Mouse (Mus musculus) heart, embryonic 15.5 days (tissue): ENCODE results near the gene Fosl1. TPM values are rescaled to one million over a fixed set of nuclear protein-coding genes. Genes with fewer than 3 reads are reported as not detected.
"Not testable (repeated sequence)": the region's sequence is repeated elsewhere in the genome, so short reads cannot be mapped to it uniquely, and the experiment has no call there.

Source experiments
- ATAC-seq: fragments of 200-750 bp; cut with Nextera tagmentation; replicated peaks from 2 replicates; pipeline ENCODE4 v1.8.0; 2017; ENCODE audit warnings: low read depth, moderate TSS enrichment; ENCODE audit not compliant: insufficient number of reproducible peaks, insufficient read depth, low FRiP score
- H3K27ac ChIP-seq: fragments of 300-500 bp; sonication (generic); 2 replicates; pipeline ENCODE4 v1.5.1; 2015; ENCODE audit warnings: mild to moderate bottlenecking, inconsistent platforms
- H3K27me3 ChIP-seq: fragments of 300-500 bp; sonication (generic); 2 replicates; pipeline ENCODE4 v1.6.1; 2015; ENCODE audit warnings: inconsistent platforms
- H3K36me3 ChIP-seq: fragments of 300-500 bp; sonication (generic); 2 replicates; pipeline ENCODE4 v1.6.1; 2015; ENCODE audit warnings: mild to moderate bottlenecking, inconsistent platforms
- H3K4me1 ChIP-seq: fragments of 300-500 bp; sonication (generic); replicated peaks from 2 replicates; pipeline ENCODE4 v1.6.1; 2015; ENCODE audit warnings: inconsistent platforms
- H3K4me2 ChIP-seq: fragments of 300-500 bp; sonication (generic); 2 replicates; pipeline ENCODE4 v1.6.1; 2015; ENCODE audit warnings: inconsistent platforms, mild to moderate bottlenecking, moderate library complexity
- H3K4me3 ChIP-seq: fragments of 300-500 bp; sonication (generic); 2 replicates; pipeline ENCODE4 v1.5.1; 2015; ENCODE audit warnings: mild to moderate bottlenecking, inconsistent platforms
- H3K9ac ChIP-seq: fragments of 300-500 bp; sonication (generic); 2 replicates; pipeline ENCODE4 v1.6.1; 2015; ENCODE audit warnings: mild to moderate bottlenecking, inconsistent platforms
- H3K9me3 ChIP-seq: fragments of 300-500 bp; sonication (generic); replicated peaks from 2 replicates; pipeline ENCODE4 v1.6.1; 2016; ENCODE audit warnings: inconsistent platforms
- WGBS: fragments of 180-500 bp; shearing (Covaris S2); methylation state at CpG from one replicate; pipeline ENCODE4 v1.1.7; 2015; ENCODE audit warnings: mixed read lengths; 5-methylcytosine and 5-hydroxymethylcytosine counted together
- polyA plus RNA-seq: library from polyadenylated mRNA; unstranded; fragments of >200 nt; fragmentation: Nextera tagmentation; extraction: Ambion mirVana; gene quantifications from 2 replicates; pipeline ENCODE4 v1.2.1, GENCODE M21; 2015

Gene Fosl1
- polyA plus RNA-seq: not detected in 2 replicates

DNA sequence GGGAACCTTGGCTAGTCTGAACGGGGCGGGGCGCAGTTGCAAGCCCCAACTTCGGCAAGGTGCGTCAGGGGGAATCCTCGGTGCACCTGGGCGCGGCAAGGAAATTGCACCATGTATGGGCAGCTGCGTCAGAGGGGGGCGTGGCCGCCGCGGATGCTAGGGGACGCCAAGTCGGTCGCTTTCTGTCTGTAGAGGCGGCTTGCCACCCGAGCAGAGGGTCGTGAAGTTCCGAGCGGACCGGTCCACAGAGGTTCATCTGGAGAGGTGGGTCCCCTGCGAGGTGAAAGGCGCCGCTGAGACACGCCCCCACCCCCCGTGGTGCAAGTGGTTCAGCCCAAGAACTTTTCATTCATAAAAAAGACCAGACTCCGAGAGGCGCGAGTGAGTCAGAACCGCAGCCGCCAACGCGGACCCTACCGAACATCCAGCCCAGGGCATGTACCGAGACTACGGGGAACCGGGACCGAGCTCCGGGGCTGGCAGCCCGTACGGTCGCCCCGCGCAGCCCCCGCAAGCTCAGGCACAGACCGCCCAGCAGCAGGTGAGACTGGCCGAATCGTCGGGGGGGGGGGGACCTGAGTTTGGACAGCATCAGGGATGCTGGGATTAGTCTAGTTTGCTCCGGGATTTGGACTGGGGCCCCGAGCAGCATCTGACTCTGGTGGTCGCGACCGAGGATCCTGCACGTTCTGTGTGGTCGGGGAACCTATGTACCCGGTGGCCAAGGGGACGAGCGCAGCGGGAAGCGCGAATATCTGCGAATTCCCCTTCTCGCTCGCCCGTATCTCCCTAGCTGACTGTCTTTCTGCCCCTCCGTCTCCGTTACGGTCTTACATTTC, at the start of gene Fosl1:
TSS of gene Fosl1 (plus strand) at position 33 of the 839 bp plus-strand sequence.
- peaks cover 54% of the 10 kb centered on the region for H3K27me3 ChIP-seq
- peak within 1 kb of the TSS; percentile 60 for H3K4me3 ChIP-seq
- no peaks in the 10 kb centered on the region for H3K9me3 ChIP-seq
- ATAC-seq: peak; percentile 70
- WGBS: under 1% methylated on average over 70 of the region's 70 CpGs
- peak within 1 kb of the TSS; percentile 95 for H3K4me2 ChIP-seq
- H3K27ac ChIP-seq: no peak within 1 kb of the TSS
- peak within 1 kb of the TSS; percentile 42 for H3K9ac ChIP-seq
- H3K4me1 ChIP-seq: peaks cover 20% of the 10 kb centered on the region
- no peaks in the 10 kb centered on the region for H3K36me3 ChIP-seq

DNA sequence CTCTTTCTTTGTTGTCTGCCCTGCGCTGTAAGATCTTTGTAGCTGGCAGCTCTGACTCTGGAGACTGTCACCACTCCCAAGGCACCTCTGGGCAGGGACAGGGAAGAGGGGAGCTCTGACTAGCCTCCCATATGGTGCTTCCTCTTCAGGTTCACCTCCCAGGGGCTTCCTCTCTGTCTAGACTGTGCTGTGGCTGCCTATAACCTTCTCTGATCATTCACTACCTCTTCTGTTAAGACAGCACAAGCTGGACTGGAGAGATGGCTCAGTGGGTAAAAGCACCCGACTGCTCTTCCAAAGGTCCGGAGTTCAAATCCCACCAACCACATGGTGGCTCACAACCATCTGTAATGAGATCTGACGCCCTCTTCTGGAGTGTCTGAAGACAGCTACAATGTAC, 46.3 kb upstream of the Fosl1 start:
- not testable (repeated sequence) for H3K27ac ChIP-seq, H3K4me1 ChIP-seq, H3K9ac ChIP-seq, H3K4me2 ChIP-seq, H3K27me3 ChIP-seq, H3K36me3 ChIP-seq, H3K4me3 ChIP-seq, H3K9me3 ChIP-seq
- 55% methylated on average over 4 of the region's 4 CpGs for WGBS
- ATAC-seq: 0 out of 2 replicates have a peak, but pooled peaks have one; percentile 27

GRCm38 (mm10) chr19:5402293-5402692, 45.1 kb upstream of the Fosl1 start, which contains the start of gene Tsga10ip:
Tsga10ip (minus strand) TSS chr19:5402526.
- Histone ChIP-seq H3K9ac (no peak within 1 kb of the TSS), H3K36me3 (no peaks in the 10 kb centered on the region), H3K27ac (no peak within 1 kb of the TSS), H3K9me3 (no peaks in the 10 kb centered on the region), H3K4me3 (no peak within 1 kb of the TSS), H3K4me2 (no peak within 1 kb of the TSS), H3K27me3 (no peaks in the 10 kb centered on the region), H3K4me1 (0 out of 2 replicates have a peak, but pooled peaks cover 3% of the 10 kb centered on the region)
- WGBS: 77% methylated on average over 8 of the region's 8 CpGs
- no peak for ATAC-seq

DNA sequence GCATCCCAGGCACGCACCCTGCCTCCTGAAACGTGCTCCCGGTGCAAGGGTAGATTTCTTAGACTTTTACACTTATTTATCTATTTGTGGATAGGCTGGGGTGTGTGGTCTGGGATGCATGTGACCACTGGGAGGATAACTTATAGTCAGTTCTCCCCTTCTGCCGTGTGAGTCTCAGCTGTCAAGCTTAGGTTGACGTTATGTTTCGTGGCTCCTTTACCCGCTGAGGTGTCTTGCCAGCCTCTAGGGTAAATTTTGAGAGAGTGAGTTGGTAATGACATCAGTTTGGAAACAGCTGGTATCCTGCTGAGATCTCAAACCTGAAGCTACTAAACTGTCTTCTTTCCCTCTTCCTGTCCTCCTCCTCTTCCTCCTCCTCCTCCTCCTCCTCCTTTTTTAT, 41.4 kb upstream of the Fosl1 start:
- ATAC-seq: no peak
- WGBS: 19% methylated on average over 7 of the region's 7 CpGs

GRCm38 (mm10) chr19:5406531-5407126, 40.7 kb upstream of the Fosl1 start:
- WGBS: 19% methylated on average over 24 of the region's 25 CpGs
- H3K36me3 ChIP-seq: not testable (repeated sequence)
- peak; percentile 71 for ATAC-seq

More for the DNA sequence above, 41.4 kb upstream of the Fosl1 start:
- peak overlapping the region; percentile 56 for H3K4me3 ChIP-seq
- H3K9me3 ChIP-seq: no peaks in the 10 kb centered on the region
- no peaks in the 10 kb centered on the region for H3K36me3 ChIP-seq
- H3K4me2 ChIP-seq: peak overlapping the region; percentile 54
- peak overlapping the region; percentile 22 for H3K9ac ChIP-seq
- peak overlapping the region; percentile 38 for H3K27ac ChIP-seq
- peaks cover 22% of the 10 kb centered on the region for H3K4me1 ChIP-seq
- no peaks in the 10 kb centered on the region for H3K27me3 ChIP-seq

DNA sequence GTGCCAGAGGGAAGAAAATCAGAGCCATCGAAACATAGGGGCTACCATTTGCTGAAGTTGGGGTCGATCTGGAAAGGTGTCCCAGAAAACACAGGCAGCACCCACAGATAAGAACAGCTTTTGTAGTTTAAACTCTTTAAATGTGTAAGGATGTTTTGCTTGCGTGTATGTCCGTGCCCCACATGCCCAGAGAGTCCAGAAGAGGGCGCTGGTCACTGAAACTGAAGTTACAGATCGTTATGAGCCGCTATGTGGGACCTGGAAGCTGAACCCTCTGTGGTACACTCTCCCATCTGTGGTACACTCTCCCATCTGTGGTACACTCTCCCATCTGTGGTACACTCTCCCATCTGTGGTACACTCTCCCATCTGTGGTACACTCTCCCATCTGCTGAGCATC, 40.2 kb upstream of the Fosl1 start:
- Histone ChIP-seq H3K27me3 (no peaks in the 10 kb centered on the region), H3K4me1 (peaks cover 22% of the 10 kb centered on the region), H3K9ac (peak overlapping the region; percentile 59), H3K27ac (peak overlapping the region; percentile 91), H3K4me3 (peak overlapping the region; percentile 56), H3K9me3 (no peaks in the 10 kb centered on the region), H3K4me2 (peak overlapping the region; percentile 56), H3K36me3 (no peaks in the 10 kb centered on the region)
- WGBS: 15% methylated on average over 7 of the region's 7 CpGs
- ATAC-seq: peak; percentile 61

More at GRCm38 (mm10) chr19:5406531-5407126, 40.7 kb upstream of the Fosl1 start:
- H3K9me3 ChIP-seq, H3K27me3 ChIP-seq: not testable (repeated sequence)
- Histone ChIP-seq H3K4me3 (peak overlapping the region; percentile 56), H3K27ac (peak overlapping the region; percentile 91), H3K4me2 (peak overlapping the region; percentile 56), H3K4me1 (peaks cover 22% of the 10 kb centered on the region), H3K9ac (peak overlapping the region; percentile 59)

- WGBS: 65% methylated on average over 13 of the region's 13 CpGs
- H3K4me3 ChIP-seq: peak overlapping the region; percentile 56; the same call in 1 of the 2 replicates
- no peaks in the 10 kb centered on the region for H3K36me3 ChIP-seq
- peak overlapping the region; percentile 57 for H3K27ac ChIP-seq
- peak overlapping the region; percentile 56 for H3K4me2 ChIP-seq
- H3K4me1 ChIP-seq: peaks cover 22% of the 10 kb centered on the region
- no peaks in the 10 kb centered on the region for H3K9me3 ChIP-seq
- no peaks in the 10 kb centered on the region for H3K27me3 ChIP-seq
- no peak overlapping the region for H3K9ac ChIP-seq
- no peak for ATAC-seq
Measured at GRCm38 (mm10) chr19:5408057-5409001, 39.0 kb upstream of the Fosl1 start.

DNA sequence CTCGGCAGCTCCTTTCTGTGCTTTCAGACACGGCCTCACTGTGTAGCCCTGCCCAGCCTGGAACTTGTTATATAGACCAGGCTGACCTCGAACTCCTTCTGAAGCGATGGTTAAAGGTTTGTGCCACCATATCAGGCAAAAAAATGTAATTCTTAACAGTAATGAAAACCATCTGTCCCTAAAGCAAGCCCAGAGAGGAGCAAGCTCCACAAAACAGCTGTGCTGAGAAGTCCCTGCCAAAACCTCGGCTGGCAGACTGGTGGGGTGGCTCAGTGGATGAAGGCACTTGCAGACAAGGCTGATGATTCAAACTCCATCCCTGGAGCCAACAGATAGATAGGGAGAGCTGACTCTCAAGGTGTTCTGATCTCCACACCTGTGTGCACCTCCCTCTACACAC, 38.3 kb upstream of the Fosl1 start:
- H3K9ac ChIP-seq: no peak overlapping the region
- peaks cover 22% of the 10 kb centered on the region for H3K4me1 ChIP-seq
- no peaks in the 10 kb centered on the region for H3K9me3 ChIP-seq
- no peak overlapping the region for H3K4me3 ChIP-seq
- H3K27me3 ChIP-seq: no peaks in the 10 kb centered on the region
- H3K36me3 ChIP-seq: no peaks in the 10 kb centered on the region
- ATAC-seq: no peak
- peak overlapping the region; percentile 57 for H3K27ac ChIP-seq
- no peak overlapping the region for H3K4me2 ChIP-seq
- 78% methylated on average over 5 of the region's 5 CpGs for WGBS

DNA sequence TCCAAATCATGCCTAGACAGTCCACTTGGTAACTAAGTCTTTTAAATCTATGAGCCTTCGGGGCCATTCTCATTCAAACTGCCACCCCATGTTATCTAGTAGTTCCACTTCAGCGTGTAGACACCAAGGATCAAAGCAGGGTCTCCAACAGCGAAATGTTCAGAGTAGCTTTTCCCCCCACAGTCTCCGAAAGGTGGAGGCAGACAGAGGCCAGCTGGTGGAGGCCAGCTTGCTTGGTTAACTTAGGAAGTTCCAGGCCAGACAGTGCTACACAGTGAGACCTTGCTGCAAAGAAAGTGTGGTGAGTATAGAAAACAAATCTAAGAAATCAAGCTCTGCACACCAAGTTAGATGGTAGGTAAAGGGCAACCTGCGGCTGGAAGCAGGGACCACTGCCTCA, 36.7 kb upstream of the Fosl1 start:
- Histone ChIP-seq H3K4me1 (peaks cover 27% of the 10 kb centered on the region), H3K27ac (no peak overlapping the region), H3K36me3 (no peaks in the 10 kb centered on the region), H3K4me3 (no peak overlapping the region), H3K9me3 (no peaks in the 10 kb centered on the region), H3K9ac (no peak overlapping the region), H3K27me3 (no peaks in the 10 kb centered on the region), H3K4me2 (no peak overlapping the region)
- no peak for ATAC-seq
- WGBS: 74% methylated on average over 5 of the region's 5 CpGs

- Histone ChIP-seq H3K9ac (no peak overlapping the region), H3K4me3 (no peak overlapping the region), H3K27ac (no peak overlapping the region), H3K36me3 (no peaks in the 10 kb centered on the region), H3K4me2 (no peak overlapping the region), H3K27me3 (no peaks in the 10 kb centered on the region), H3K4me1 (peaks cover 24% of the 10 kb centered on the region), H3K9me3 (no peaks in the 10 kb centered on the region)
- no peak for ATAC-seq
- WGBS: 53% methylated on average over 5 of the region's 5 CpGs
Measured at GRCm38 (mm10) chr19:5411961-5412360, 35.4 kb upstream of the Fosl1 start.

DNA sequence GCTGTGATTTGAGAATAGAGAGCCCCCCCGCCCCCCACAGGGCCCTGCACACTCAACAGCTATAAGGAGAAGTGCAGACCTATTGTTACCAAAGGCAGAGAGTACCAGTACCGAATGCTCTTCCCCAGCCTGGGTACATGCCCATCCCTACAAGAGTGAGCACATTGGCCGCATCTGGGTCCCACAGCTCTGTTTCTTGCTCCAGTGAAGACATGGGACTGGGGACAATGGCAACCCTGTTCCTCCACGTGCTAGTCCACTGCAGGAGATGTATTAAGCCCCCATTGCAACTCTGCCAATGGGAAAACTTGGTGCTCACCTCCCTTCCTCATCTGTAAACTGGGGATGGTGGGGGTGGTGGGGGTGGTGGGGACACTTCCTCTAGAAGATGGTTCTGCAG, 33.5 kb upstream of the Fosl1 start:
- Histone ChIP-seq H3K9ac (no peak overlapping the region), H3K27ac (no peak overlapping the region), H3K27me3 (no peaks in the 10 kb centered on the region), H3K36me3 (peaks cover 8% of the 10 kb centered on the region), H3K4me1 (peaks cover 9% of the 10 kb centered on the region), H3K9me3 (no peaks in the 10 kb centered on the region), H3K4me3 (no peak overlapping the region), H3K4me2 (no peak overlapping the region)
- WGBS: 66% methylated on average over 4 of the region's 4 CpGs
- no peak for ATAC-seq
